Mouse (Mus musculus) kidney, adult 2 months (tissue): ENCODE measurements at regions not wholly inside any gene's neighbourhood (a gene's known extent, or its start where the extent isn't known, plus 50 kb on each side); places are given as distances from the start of the nearest gene placed in this dataset.

Experiments used
- DNase-seq: peaks from one replicate; pipeline ENCODE4 v3.0.0; 2021
- H3K27ac ChIP-seq: fragments of 200-500 bp; 2 replicates; pipeline ENCODE4 v1.5.1; 2012; ENCODE audit warnings: low read depth, low read length, control low read depth, inconsistent platforms; ENCODE audit not compliant: insufficient read depth
- H3K27me3 ChIP-seq: fragments of 200-500 bp; replicated peaks from 2 replicates; pipeline ENCODE4 v1.6.1; 2012; ENCODE audit warnings: mild to moderate bottlenecking, moderate library complexity, low read length, inconsistent platforms; ENCODE audit not compliant: control insufficient read depth, insufficient read depth
- H3K36me3 ChIP-seq: fragments of 200-500 bp; 2 replicates; pipeline ENCODE4 v1.6.1; 2012; ENCODE audit warnings: mild to moderate bottlenecking, moderate library complexity, low read length, inconsistent platforms; ENCODE audit not compliant: control insufficient read depth, insufficient read depth
- H3K4me1 ChIP-seq: fragments of 200-500 bp; 2 replicates; pipeline ENCODE4 v1.6.1; 2011; ENCODE audit warnings: low read length; ENCODE audit not compliant: control insufficient read depth, insufficient read depth
- H3K4me3 ChIP-seq: fragments of 200-500 bp; 2 replicates; pipeline ENCODE4 v1.5.1; 2011; ENCODE audit warnings: mild to moderate bottlenecking, low read depth, low read length, control low read depth; ENCODE audit not compliant: insufficient read depth
- CTCF ChIP-seq: fragments of 200-500 bp; conservative IDR thresholded peaks from 2 replicates; pipeline ENCODE4 v1.5.1; 2011; ENCODE audit warnings: low read depth, mild to moderate bottlenecking, control low read depth, low read length, moderate library complexity, mixed read lengths; ENCODE audit not compliant: insufficient read depth, insufficient read length
- POLR2A ChIP-seq: fragments of 200-500 bp; IDR thresholded peaks from one replicate; pipeline ENCODE4 v1.6.1; 2011; ENCODE audit warnings: low read depth, low read length, control low read depth
- WGBS: fragments of 180-500 bp; shearing (Covaris S2); methylation state at CpG from one replicate; pipeline ENCODE4 v1.1.7; 2018; 5-methylcytosine and 5-hydroxymethylcytosine counted together

GRCm38 (mm10) chr2:179086915-179087314 lies 355.3 kb upstream of the Cdh4 start:
- 58% methylated on average over 9 of the region's 9 CpGs for WGBS
- TF ChIP-seq CTCF (no peak), POLR2A (no peak)
- no peak for DNase-seq
- H3K4me1 ChIP-seq: no peaks in the 10 kb centered on the region
- no peaks in the 10 kb centered on the region for H3K27me3 ChIP-seq
- no peak overlapping the region for H3K27ac ChIP-seq
- no peaks in the 10 kb centered on the region for H3K36me3 ChIP-seq
- no peak overlapping the region for H3K4me3 ChIP-seq

GRCm38 (mm10) chr2:179091480-179091879 lies 350.8 kb upstream of the Cdh4 start:
- no peaks in the 10 kb centered on the region for H3K36me3 ChIP-seq
- 34% methylated on average over 3 of the region's 3 CpGs for WGBS
- no peak overlapping the region for H3K27ac ChIP-seq
- H3K4me1 ChIP-seq: no peaks in the 10 kb centered on the region
- no peaks in the 10 kb centered on the region for H3K27me3 ChIP-seq
- no peak for DNase-seq
- TF ChIP-seq CTCF: no peak
- TF ChIP-seq POLR2A: no peak
- H3K4me3 ChIP-seq: no peak overlapping the region

- Histone ChIP-seq H3K27me3 (no peaks in the 10 kb centered on the region), H3K4me1 (no peaks in the 10 kb centered on the region), H3K4me3 (no peak overlapping the region), H3K36me3 (no peaks in the 10 kb centered on the region), H3K27ac (no peak overlapping the region)
- TF ChIP-seq CTCF: no peak
- TF ChIP-seq POLR2A: no peak
- 31% methylated on average over 11 of the region's 11 CpGs for WGBS
- peak; percentile 22 for DNase-seq
Observed at GRCm38 (mm10) chr2:179093996-179094395, 348.2 kb upstream of the Cdh4 start.

GRCm38 (mm10) chr2:179095981-179096380 lies 346.2 kb upstream of the Cdh4 start:
- TF ChIP-seq POLR2A: no peak
- TF ChIP-seq CTCF: no peak
- DNase-seq: no peak
- Histone ChIP-seq H3K36me3 (no peaks in the 10 kb centered on the region), H3K27me3 (no peaks in the 10 kb centered on the region), H3K4me3 (no peak overlapping the region), H3K4me1 (no peaks in the 10 kb centered on the region), H3K27ac (no peak overlapping the region)
- 88% methylated on average over 3 of the region's 3 CpGs for WGBS

GRCm38 (mm10) chr2:179096861-179097260 lies 345.4 kb upstream of the Cdh4 start:
- WGBS: 63% methylated on average over 4 of the region's 4 CpGs
- no peak for DNase-seq
- Histone ChIP-seq H3K4me1 (no peaks in the 10 kb centered on the region), H3K27me3 (no peaks in the 10 kb centered on the region), H3K4me3 (no peak overlapping the region), H3K36me3 (no peaks in the 10 kb centered on the region), H3K27ac (no peak overlapping the region)
- TF ChIP-seq POLR2A (no peak), CTCF (no peak)

- Histone ChIP-seq H3K4me1 (no peaks in the 10 kb centered on the region), H3K27me3 (no peaks in the 10 kb centered on the region), H3K36me3 (no peaks in the 10 kb centered on the region), H3K4me3 (no peak overlapping the region), H3K27ac (no peak overlapping the region)
- no peak for DNase-seq
- TF ChIP-seq CTCF: no peak
- TF ChIP-seq POLR2A: no peak
- WGBS: 70% methylated on average over 1 of the region's 1 CpGs
Observed at GRCm38 (mm10) chr2:179099783-179100182, 342.4 kb upstream of the Cdh4 start.

GRCm38 (mm10) chr2:179103114-179103513 lies 339.1 kb upstream of the Cdh4 start:
- Histone ChIP-seq H3K36me3 (no peaks in the 10 kb centered on the region), H3K27ac (no peak overlapping the region), H3K4me1 (no peaks in the 10 kb centered on the region), H3K27me3 (no peaks in the 10 kb centered on the region), H3K4me3 (no peak overlapping the region)
- no peak for DNase-seq
- TF ChIP-seq POLR2A (no peak), CTCF (no peak)
- 45% methylated on average over 1 of the region's 1 CpGs for WGBS

GRCm38 (mm10) chr2:179112951-179113350 lies 329.3 kb upstream of the Cdh4 start:
- no peak overlapping the region for H3K4me3 ChIP-seq
- DNase-seq: no peak
- 43% methylated on average over 5 of the region's 5 CpGs for WGBS
- TF ChIP-seq POLR2A: no peak
- no peak for TF ChIP-seq CTCF
- no peaks in the 10 kb centered on the region for H3K36me3 ChIP-seq
- H3K4me1 ChIP-seq: no peaks in the 10 kb centered on the region
- no peaks in the 10 kb centered on the region for H3K27me3 ChIP-seq
- no peak overlapping the region for H3K27ac ChIP-seq
